Mouse (Mus musculus): ENCODE results near the gene Ift88. TPM values are rescaled to one million over a fixed set of nuclear protein-coding genes. Genes with fewer than 3 reads are reported as not detected.

Gene Ift88
- polyA plus RNA-seq, 1 experiment from 2014 or later = 20.6 TPM

DNA sequence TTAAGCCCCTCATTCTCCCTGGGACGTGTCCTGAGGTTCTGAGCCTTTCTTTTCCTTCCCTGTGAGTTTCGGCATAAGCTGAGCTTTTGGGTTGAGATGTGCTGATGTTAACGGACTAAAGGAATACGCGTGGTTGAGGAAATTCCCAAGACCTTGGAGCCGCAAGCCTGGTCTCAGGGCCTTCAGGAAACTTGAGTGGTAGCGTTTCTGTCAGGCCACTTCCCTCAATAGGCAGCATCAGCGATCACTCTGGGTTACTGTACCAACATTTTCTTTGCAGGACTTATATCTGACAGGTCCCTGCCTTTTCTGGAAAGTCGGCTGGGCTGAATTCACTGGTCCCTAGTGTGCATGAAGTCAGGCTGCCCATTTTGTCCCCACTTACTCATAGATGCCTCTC, 113.0 kb downstream of the Ift88 start:
- no peak overlapping the region for H3K4me3 ChIP-seq
- H3K27ac ChIP-seq = no peak overlapping the region
- no peak overlapping the region for H3K4me2 ChIP-seq
- no peaks in the 10 kb centered on the region for H3K9me3 ChIP-seq
- 26% methylated on average over 9 of the region's 9 CpGs for WGBS
- H3K9ac ChIP-seq = no peak overlapping the region
- H3K27me3 ChIP-seq (replicated peaks) = 0 out of 2 replicates have a peak, but pooled peaks cover 5% of the 10 kb centered on the region
- no peaks in the 10 kb centered on the region for H3K36me3 ChIP-seq (replicated peaks)
- H3K4me1 ChIP-seq = peaks cover 37% of the 10 kb centered on the region
- no peak for ATAC-seq (replicated peaks)

DNA sequence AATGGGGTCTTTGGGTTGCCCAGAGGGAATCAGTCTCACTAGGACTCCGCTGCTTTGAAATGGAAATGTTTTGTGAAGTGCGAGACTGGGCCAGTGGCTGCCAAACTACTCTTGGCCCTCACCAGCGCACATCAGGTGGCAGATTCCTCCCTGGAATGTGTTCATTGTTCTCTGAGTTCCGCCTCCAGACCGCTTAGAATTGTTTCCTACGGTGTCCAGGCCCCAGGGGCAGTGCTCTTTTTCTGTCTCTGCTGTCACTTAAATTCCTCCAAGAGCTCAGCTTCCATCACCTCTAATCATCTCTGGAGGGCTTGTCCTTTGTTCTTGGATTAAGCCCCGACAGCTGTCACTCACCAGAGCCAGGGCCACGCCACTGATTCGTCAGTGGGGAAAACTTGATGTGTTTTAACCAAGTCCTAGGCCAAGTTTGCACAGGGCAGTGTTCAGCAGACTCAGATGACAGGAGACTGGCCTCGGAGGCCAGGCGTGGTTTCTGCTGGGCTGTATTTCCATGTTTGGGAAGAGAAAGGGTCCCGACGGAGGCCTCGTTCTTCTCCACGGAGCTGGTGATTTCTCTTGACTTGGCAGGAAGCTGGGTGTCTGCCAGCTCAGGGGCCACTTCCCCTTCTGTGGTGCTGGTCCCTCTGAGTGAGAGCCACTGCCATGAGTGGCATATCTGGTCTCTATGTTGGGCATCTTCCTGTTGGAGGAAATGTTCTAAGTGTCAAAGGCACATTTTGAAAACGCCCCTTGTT, 113.6 kb downstream of the Ift88 start:
- 0 out of 2 replicates have a peak, but pooled peaks cover 2% of the 10 kb centered on the region for H3K27me3 ChIP-seq (replicated peaks)
- no peak overlapping the region for H3K4me3 ChIP-seq
- no peak overlapping the region for H3K9ac ChIP-seq
- no peaks in the 10 kb centered on the region for H3K9me3 ChIP-seq
- H3K4me1 ChIP-seq = peaks cover 37% of the 10 kb centered on the region
- H3K4me2 ChIP-seq = peak overlapping the region; percentile 17
- WGBS = 9% methylated on average over 16 of the region's 16 CpGs
- ATAC-seq (replicated peaks) = 0 out of 2 replicates have a peak, but pooled peaks have one; percentile 15
- no peaks in the 10 kb centered on the region; the same call in 1 of the 2 replicates for H3K36me3 ChIP-seq (replicated peaks)
- H3K27ac ChIP-seq = peak overlapping the region; percentile 35; the same call in 1 of the 2 replicates

DNA sequence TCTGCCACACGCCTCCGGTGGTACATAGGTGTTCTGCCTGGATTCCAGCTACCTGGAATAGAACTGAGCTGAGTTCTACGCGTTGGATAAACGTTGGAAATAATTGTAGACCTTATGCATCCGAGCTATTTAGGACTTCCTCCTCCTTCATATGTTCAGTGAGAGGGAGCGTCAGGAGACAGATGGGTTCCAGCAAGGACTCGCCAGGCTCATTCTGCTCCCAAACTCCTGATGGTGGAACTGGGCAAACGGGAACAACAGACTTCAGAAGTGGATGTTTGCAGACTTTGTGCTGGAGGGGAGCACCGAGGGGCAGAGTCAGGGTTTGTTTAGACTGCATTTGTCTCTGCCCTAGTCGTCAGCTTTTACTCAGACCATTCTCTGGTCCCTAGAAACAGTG, 116.8 kb downstream of the Ift88 start:
- H3K27ac ChIP-seq = no peak overlapping the region
- no peak overlapping the region for H3K4me2 ChIP-seq
- 92% methylated on average over 11 of the region's 11 CpGs for WGBS
- no peaks in the 10 kb centered on the region; the same call in 1 of the 2 replicates for H3K36me3 ChIP-seq (replicated peaks)
- ATAC-seq (replicated peaks) = no peak
- H3K9me3 ChIP-seq = no peaks in the 10 kb centered on the region
- peaks cover 13% of the 10 kb centered on the region for H3K4me1 ChIP-seq
- no peaks in the 10 kb centered on the region for H3K27me3 ChIP-seq (replicated peaks)
- H3K4me3 ChIP-seq = no peak overlapping the region
- no peak overlapping the region for H3K9ac ChIP-seq

DNA sequence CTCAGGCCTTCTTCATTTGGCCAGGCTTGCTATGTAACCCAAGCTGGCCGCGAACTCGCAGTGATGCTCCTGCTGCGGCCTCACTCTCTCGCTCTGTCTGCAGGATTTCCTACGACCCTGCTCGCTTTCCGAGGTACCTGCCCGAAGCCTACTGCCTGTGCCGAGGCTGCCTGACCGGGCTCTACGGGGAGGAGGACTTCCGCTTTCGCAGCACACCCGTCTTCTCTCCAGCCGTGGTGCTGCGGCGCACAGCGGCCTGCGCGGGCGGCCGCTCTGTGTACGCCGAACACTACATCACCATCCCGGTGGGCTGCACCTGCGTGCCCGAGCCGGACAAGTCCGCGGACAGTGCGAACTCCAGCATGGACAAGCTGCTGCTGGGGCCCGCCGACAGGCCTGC, 118.4 kb downstream of the Ift88 start:
- H3K36me3 ChIP-seq (replicated peaks) = no peaks in the 10 kb centered on the region; the same call in 1 of the 2 replicates
- H3K27ac ChIP-seq = no peak overlapping the region
- peaks cover 7% of the 10 kb centered on the region for H3K4me1 ChIP-seq
- no peak overlapping the region for H3K9ac ChIP-seq
- H3K4me3 ChIP-seq = no peak overlapping the region
- ATAC-seq (replicated peaks) = no peak
- no peak overlapping the region for H3K4me2 ChIP-seq
- no peaks in the 10 kb centered on the region for H3K27me3 ChIP-seq (replicated peaks)
- no peaks in the 10 kb centered on the region for H3K9me3 ChIP-seq
- 50% methylated on average over 34 of the region's 34 CpGs for WGBS

DNA sequence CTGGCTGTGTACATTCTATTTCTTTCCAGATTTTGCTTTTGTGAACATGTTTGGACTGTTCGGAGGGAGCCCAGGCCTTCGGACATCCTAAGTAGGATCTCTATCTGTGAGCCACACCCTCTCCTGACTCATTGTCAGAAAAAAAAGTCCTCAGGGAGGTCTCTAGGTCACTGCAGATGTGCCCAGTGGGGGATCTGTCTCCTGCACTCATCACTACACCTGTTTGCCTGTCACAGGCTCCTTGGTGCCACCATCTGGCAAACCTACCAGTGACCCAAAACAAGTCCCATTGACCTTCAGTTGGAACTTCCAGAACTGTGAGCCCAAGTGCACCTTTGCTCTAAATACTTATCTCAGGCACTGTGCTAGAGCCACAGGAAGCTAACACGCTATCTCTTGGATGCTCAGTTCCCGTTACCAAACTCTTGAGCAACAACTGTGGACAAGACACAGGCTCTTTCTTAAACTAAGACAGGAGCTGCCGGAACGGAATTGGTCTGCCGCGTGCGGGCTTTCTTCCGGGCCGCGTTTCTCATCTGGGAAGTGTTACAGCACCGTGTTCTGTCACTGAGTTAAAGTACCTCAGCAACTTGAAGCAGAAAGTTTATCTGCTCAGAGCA, 119.7 kb downstream of the Ift88 start:
- no peaks in the 10 kb centered on the region; the same call in 1 of the 2 replicates for H3K36me3 ChIP-seq (replicated peaks)
- ATAC-seq (replicated peaks) = no peak
- no peaks in the 10 kb centered on the region for H3K4me1 ChIP-seq
- H3K27me3 ChIP-seq (replicated peaks) = no peaks in the 10 kb centered on the region
- 93% methylated on average over 13 of the region's 13 CpGs for WGBS
- H3K4me3 ChIP-seq = no peak overlapping the region
- no peaks in the 10 kb centered on the region for H3K9me3 ChIP-seq
- H3K27ac ChIP-seq = no peak overlapping the region
- no peak overlapping the region for H3K4me2 ChIP-seq
- H3K9ac ChIP-seq = no peak overlapping the region

DNA sequence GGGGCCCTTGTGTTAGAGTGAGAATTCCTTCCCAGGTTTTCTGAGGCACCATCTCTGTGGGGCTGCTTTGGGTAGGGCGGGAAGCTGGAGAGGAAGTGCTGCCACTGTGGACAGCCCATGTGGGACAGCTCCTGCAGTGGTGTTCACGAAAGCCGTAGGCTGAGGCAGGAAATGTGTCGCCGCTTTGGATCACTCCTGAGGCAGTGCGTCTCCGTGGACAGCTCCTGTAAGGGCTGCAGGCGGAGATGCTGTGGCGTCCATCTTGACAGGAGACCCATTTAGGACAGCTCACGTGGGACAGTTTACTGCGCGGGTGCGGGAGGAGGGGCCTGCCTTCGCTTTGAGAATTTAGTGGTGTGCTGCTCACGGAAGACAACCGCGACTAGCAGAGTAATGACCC, 121.7 kb downstream of the Ift88 start:
- Histone ChIP-seq H3K27ac (no peak overlapping the region), H3K36me3 (replicated peaks) (peaks cover 5% of the 10 kb centered on the region; the same call in 1 of the 2 replicates), H3K4me1 (no peaks in the 10 kb centered on the region), H3K9ac (no peak overlapping the region), H3K4me2 (no peak overlapping the region), H3K9me3 (no peaks in the 10 kb centered on the region), H3K4me3 (no peak overlapping the region), H3K27me3 (replicated peaks) (no peaks in the 10 kb centered on the region)
- 84% methylated on average over 17 of the region's 17 CpGs for WGBS
- no peak for ATAC-seq (replicated peaks)

DNA sequence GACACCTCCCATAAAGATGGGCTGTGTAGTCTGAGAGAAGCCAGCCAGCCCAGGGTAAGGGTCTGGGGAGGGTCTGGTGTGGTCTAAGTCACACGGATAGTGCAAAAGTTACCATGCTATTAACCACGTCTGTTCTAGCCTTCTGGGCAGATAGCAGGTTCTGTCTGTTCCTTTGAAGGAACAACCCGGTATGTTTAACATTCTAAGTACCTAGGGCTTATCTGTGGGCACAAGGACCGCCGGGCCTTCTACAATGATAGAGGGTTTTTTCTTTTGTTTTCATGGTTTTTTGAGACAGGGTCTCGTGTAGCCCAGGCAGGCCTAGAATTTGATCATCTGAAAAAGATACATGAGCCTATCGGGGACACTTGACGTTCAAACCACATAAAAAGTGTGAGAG, 122.3 kb downstream of the Ift88 start:
- WGBS = 87% methylated on average over 8 of the region's 8 CpGs
- Histone ChIP-seq H3K9ac (no peak overlapping the region), H3K27ac (no peak overlapping the region), H3K4me3 (no peak overlapping the region), H3K4me1 (no peaks in the 10 kb centered on the region), H3K36me3 (replicated peaks) (peaks cover 5% of the 10 kb centered on the region; the same call in 1 of the 2 replicates), H3K9me3 (no peaks in the 10 kb centered on the region), H3K4me2 (no peak overlapping the region), H3K27me3 (replicated peaks) (no peaks in the 10 kb centered on the region)
- no peak for ATAC-seq (replicated peaks)

DNA sequence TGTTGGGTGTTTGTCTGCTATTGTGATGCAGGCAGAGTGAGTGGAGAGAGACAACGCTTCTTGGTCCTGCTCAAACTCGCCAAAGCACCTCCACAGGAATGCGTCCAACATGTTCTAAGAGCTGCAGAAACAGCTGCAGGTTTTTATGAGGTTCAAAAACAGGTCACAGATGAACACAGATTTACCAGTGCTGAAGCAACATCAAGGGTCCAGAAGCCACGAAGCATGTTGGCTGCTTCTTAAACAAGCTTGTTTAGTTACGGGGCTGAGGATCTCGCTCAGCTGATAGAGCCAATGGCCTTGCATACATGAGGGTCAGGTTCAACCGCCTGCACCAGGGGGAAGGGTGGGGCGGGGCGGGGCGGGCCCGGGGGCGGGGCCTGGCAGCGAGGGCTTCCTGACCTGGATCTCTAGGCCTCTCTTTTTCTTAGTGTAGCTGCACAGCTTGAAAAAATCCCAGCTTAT, 122.7 kb downstream of the Ift88 start:
- Histone ChIP-seq H3K27me3 (replicated peaks) (no peaks in the 10 kb centered on the region), H3K9ac (no peak overlapping the region), H3K9me3 (no peaks in the 10 kb centered on the region), H3K4me1 (no peaks in the 10 kb centered on the region), H3K27ac (no peak overlapping the region), H3K4me3 (no peak overlapping the region), H3K36me3 (replicated peaks) (peaks cover 5% of the 10 kb centered on the region; the same call in 1 of the 2 replicates), H3K4me2 (no peak overlapping the region)
- WGBS = 29% methylated on average over 13 of the region's 13 CpGs
- ATAC-seq (replicated peaks) = no peak

DNA sequence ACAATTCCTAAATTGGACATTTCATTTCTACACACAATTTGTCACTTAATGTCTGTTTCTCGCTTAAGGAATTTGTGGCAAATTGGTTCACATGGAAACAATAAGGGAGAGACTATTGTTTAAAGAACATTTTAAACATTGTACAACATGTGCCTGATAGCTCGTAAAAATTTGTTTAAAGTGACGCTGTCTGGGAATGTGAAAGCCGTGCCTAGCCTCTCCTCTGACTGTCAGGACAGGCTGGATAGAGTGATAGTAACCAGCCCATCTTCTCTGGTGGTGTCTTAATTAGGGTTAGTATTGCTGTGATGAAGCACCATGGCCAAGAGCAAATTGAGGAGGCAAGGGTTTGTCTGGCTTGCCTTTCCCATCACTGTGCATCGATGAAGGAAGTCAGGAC, 123.2 kb downstream of the Ift88 start:
- no peaks in the 10 kb centered on the region for H3K27me3 ChIP-seq (replicated peaks)
- H3K36me3 ChIP-seq (replicated peaks) = peaks cover 5% of the 10 kb centered on the region; the same call in 1 of the 2 replicates
- H3K4me1 ChIP-seq = no peaks in the 10 kb centered on the region
- H3K4me2 ChIP-seq = no peak overlapping the region
- no peak for ATAC-seq (replicated peaks)
- H3K27ac ChIP-seq = no peak overlapping the region
- H3K4me3 ChIP-seq = no peak overlapping the region
- H3K9me3 ChIP-seq = no peaks in the 10 kb centered on the region
- 87% methylated on average over 5 of the region's 5 CpGs for WGBS
- no peak overlapping the region for H3K9ac ChIP-seq

DNA sequence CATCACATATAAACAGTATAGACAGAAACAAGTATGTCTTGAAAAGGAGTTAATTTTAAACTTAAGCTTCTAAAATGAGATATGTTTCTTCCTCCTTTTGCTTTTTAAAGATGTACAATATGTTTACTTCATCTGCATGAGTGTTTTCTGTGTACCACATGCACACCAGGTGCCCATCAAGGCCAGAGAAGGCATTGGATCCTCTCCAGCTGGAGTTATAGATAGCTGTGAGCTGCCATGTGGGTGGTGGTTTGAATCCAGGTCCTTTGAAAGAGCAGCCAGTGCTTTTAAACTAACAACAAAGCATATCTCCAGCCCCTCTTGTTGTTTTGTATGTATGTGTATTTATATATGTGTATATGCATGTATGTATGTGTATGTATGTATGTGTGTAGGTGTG, 129.1 kb downstream of the Ift88 start:
- Histone ChIP-seq H3K4me3 (no peak overlapping the region), H3K4me1 (no peaks in the 10 kb centered on the region), H3K27me3 (replicated peaks) (no peaks in the 10 kb centered on the region), H3K9ac (no peak overlapping the region), H3K9me3 (no peaks in the 10 kb centered on the region), H3K27ac (no peak overlapping the region), H3K36me3 (replicated peaks) (peaks cover 5% of the 10 kb centered on the region; the same call in 1 of the 2 replicates), H3K4me2 (no peak overlapping the region)
- ATAC-seq (replicated peaks) = no peak

DNA sequence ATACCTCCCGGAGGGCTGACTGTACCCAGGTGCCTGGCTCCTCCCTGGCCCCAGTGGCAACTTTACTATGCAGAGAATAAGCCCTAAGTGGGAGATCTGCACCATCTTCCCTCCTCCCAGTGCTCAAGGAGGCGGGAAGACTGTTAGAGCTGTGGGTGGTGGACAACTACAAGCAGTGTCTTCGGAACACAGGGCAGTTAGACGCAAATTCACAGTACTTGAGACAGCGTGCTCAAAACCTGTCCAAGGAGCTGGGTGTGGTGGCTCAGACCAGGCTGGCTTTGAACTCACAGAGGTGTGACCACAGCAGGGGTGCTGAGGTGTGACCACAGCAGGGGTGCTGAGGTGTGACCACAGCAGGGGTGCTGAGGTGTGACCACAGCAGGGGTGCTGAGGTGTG, 130.6 kb downstream of the Ift88 start:
- no peaks in the 10 kb centered on the region for H3K4me1 ChIP-seq
- H3K4me2 ChIP-seq = no peak overlapping the region
- H3K27ac ChIP-seq = no peak overlapping the region
- no peaks in the 10 kb centered on the region for H3K27me3 ChIP-seq (replicated peaks)
- no peak overlapping the region for H3K9ac ChIP-seq
- peaks cover 2% of the 10 kb centered on the region; the same call in 1 of the 2 replicates for H3K36me3 ChIP-seq (replicated peaks)
- H3K4me3 ChIP-seq = no peak overlapping the region
- WGBS = 91% methylated on average over 5 of the region's 5 CpGs
- no peaks in the 10 kb centered on the region for H3K9me3 ChIP-seq
- no peak for ATAC-seq (replicated peaks)

DNA sequence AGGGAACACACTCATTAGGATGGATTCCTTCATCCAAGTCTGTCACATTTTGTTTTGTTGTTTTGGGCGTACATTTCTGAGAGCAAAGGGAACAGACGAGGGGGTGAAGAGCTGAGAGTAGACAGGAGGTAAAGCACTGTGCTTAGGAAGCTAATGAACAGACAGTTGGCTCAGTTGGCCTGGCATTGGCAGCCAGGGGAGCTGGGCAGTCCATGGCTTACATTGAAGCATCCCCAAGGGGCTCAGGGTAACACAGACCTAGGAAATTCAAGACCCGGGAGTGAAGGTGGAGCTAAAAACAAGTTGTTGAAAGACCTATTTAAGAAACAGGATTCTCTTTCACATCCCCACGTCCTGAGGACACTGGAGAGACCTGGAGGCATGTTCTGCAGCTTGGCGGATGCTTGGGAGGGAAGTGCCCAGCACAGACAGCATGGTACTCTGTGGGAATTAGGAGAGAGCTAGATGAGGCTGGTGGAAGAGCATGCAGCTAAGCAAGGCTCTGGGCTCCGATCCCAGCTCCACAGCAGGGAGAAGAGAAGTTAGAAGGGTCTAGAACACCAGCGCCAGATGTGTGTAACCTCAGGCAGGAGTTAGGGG, 131.7 kb downstream of the Ift88 start:
- H3K9ac ChIP-seq = no peak overlapping the region
- 86% methylated on average over 7 of the region's 7 CpGs for WGBS
- no peak for ATAC-seq (replicated peaks)

More for the DNA sequence above, 131.7 kb downstream of the Ift88 start:
- Histone ChIP-seq H3K9me3 (no peaks in the 10 kb centered on the region), H3K4me1 (no peaks in the 10 kb centered on the region), H3K36me3 (replicated peaks) (no peaks in the 10 kb centered on the region), H3K27ac (no peak overlapping the region), H3K4me2 (no peak overlapping the region), H3K4me3 (no peak overlapping the region), H3K27me3 (replicated peaks) (no peaks in the 10 kb centered on the region)
